Mouse (Mus musculus): ENCODE measurements around the gene Rab42. TPM values are rescaled to one million over a fixed set of nuclear protein-coding genes. Genes with fewer than 3 reads are reported as not detected.
"Not testable (repeated sequence)": the region's sequence is repeated elsewhere in the genome, so short reads cannot be mapped to it uniquely, and the experiment has no call there.

Gene Rab42
- polyA plus RNA-seq, 1 experiment from 2014 or later = 0.23 TPM

GRCm38 (mm10) chr4:132309849-132310472 lies 6.8 kb upstream of the Rab42 start:
- Histone ChIP-seq H3K4me3 (peak overlapping the region; percentile 73), H3K27ac (peak overlapping the region; percentile 85), H3K4me2 (peak overlapping the region; percentile 93), H3K27me3 (no peaks in the 10 kb centered on the region), H3K9ac (peak overlapping the region; percentile 90), H3K36me3 (ENCODE audit: poor library complexity, severe bottlenecking) (peaks cover 52% of the 10 kb centered on the region), H3K9me3 (replicated peaks) (no peaks in the 10 kb centered on the region), H3K4me1 (peaks cover 17% of the 10 kb centered on the region)
- 27% methylated on average over 10 of the region's 10 CpGs for WGBS
- ATAC-seq = no peak

- H3K4me2 ChIP-seq = peak overlapping the region; percentile 93
- 1% methylated on average over 15 of the region's 15 CpGs for WGBS
These were observed 6.1 kb upstream of the Rab42 start for GRCm38 (mm10) chr4:132309140-132309848.

GRCm38 (mm10) chr4:132308437-132309139 lies 5.4 kb upstream of the Rab42 start:
- Histone ChIP-seq H3K36me3 (ENCODE audit: poor library complexity, severe bottlenecking) (peaks cover 41% of the 10 kb centered on the region), H3K27me3 (no peaks in the 10 kb centered on the region)
- ATAC-seq = peak; percentile 96

More at GRCm38 (mm10) chr4:132309140-132309848, 6.1 kb upstream of the Rab42 start:
- H3K9me3 ChIP-seq (replicated peaks) = no peaks in the 10 kb centered on the region
- H3K27me3 ChIP-seq = no peaks in the 10 kb centered on the region
- peak overlapping the region; percentile 90 for H3K9ac ChIP-seq
- H3K4me1 ChIP-seq = peaks cover 17% of the 10 kb centered on the region
- H3K36me3 ChIP-seq (ENCODE audit: poor library complexity, severe bottlenecking) = peaks cover 48% of the 10 kb centered on the region
- peak overlapping the region; percentile 73 for H3K4me3 ChIP-seq
- ATAC-seq = no peak
- H3K27ac ChIP-seq = peak overlapping the region; percentile 85

GRCm38 (mm10) chr4:132306004-132306403 lies 2.8 kb upstream of the Rab42 start:
- Histone ChIP-seq H3K27me3 (no peaks in the 10 kb centered on the region), H3K27ac (no peak overlapping the region), H3K4me3 (no peak overlapping the region), H3K9me3 (replicated peaks) (no peaks in the 10 kb centered on the region), H3K9ac (no peak overlapping the region), H3K4me2 (no peak overlapping the region), H3K36me3 (ENCODE audit: poor library complexity, severe bottlenecking) (peaks cover 15% of the 10 kb centered on the region), H3K4me1 (peaks cover 23% of the 10 kb centered on the region)
- no peak for ATAC-seq
- 70% methylated on average over 6 of the region's 6 CpGs for WGBS

More at GRCm38 (mm10) chr4:132308437-132309139, 5.4 kb upstream of the Rab42 start:
- under 1% methylated on average over 41 of the region's 41 CpGs for WGBS
- no peaks in the 10 kb centered on the region for H3K9me3 ChIP-seq (replicated peaks)
- peak overlapping the region; percentile 90 for H3K9ac ChIP-seq
- H3K4me1 ChIP-seq = peaks cover 17% of the 10 kb centered on the region
- peak overlapping the region; percentile 93 for H3K4me2 ChIP-seq
- H3K27ac ChIP-seq = peak overlapping the region; percentile 85
- H3K4me3 ChIP-seq = peak overlapping the region; percentile 73

GRCm38 (mm10) chr4:132305276-132305675 lies 2.1 kb upstream of the Rab42 start:
- Histone ChIP-seq H3K9me3 (replicated peaks) (no peaks in the 10 kb centered on the region), H3K36me3 (ENCODE audit: poor library complexity, severe bottlenecking) (peaks cover 7% of the 10 kb centered on the region), H3K4me2 (no peak overlapping the region), H3K4me3 (no peak overlapping the region), H3K4me1 (peaks cover 18% of the 10 kb centered on the region), H3K9ac (no peak overlapping the region), H3K27me3 (no peaks in the 10 kb centered on the region), H3K27ac (no peak overlapping the region)
- 87% methylated on average over 8 of the region's 8 CpGs for WGBS
- ATAC-seq = no peak

- Histone ChIP-seq H3K4me2 (peak overlapping the region; percentile 68), H3K4me3 (peak overlapping the region; percentile 42)
- not testable (repeated sequence) for H3K4me1 ChIP-seq; H3K9me3 ChIP-seq (replicated peaks); H3K36me3 ChIP-seq (ENCODE audit: poor library complexity, severe bottlenecking); ATAC-seq; H3K27ac ChIP-seq; H3K9ac ChIP-seq; H3K27me3 ChIP-seq
- 45% methylated on average over 6 of the region's 6 CpGs for WGBS
These were observed 299 bp upstream of the Rab42 start for GRCm38 (mm10) chr4:132303484-132303883.

GRCm38 (mm10) chr4:132301965-132302938 lies 933 bp downstream of the Rab42 start:
- Histone ChIP-seq H3K27ac (no peak overlapping the region), H3K4me3 (peak overlapping the region; percentile 42), H3K4me2 (peak overlapping the region; percentile 68), H3K9ac (peak overlapping the region; percentile 57), H3K4me1 (peaks cover 6% of the 10 kb centered on the region), H3K9me3 (replicated peaks) (no peaks in the 10 kb centered on the region), H3K36me3 (ENCODE audit: poor library complexity, severe bottlenecking) (no peaks in the 10 kb centered on the region), H3K27me3 (no peaks in the 10 kb centered on the region)
- 66% methylated on average over 16 of the region's 16 CpGs for WGBS
- ATAC-seq = no peak

GRCm38 (mm10) chr4:132301486-132301885 lies 1.7 kb downstream of the Rab42 start:
- Histone ChIP-seq H3K4me3 (no peak overlapping the region), H3K4me2 (no peak overlapping the region), H3K27me3 (no peaks in the 10 kb centered on the region), H3K4me1 (peaks cover 6% of the 10 kb centered on the region), H3K9ac (no peak overlapping the region), H3K36me3 (ENCODE audit: poor library complexity, severe bottlenecking) (no peaks in the 10 kb centered on the region), H3K9me3 (replicated peaks) (no peaks in the 10 kb centered on the region), H3K27ac (no peak overlapping the region)
- no peak for ATAC-seq
- WGBS = 89% methylated on average over 6 of the region's 6 CpGs

- H3K36me3 ChIP-seq (ENCODE audit: poor library complexity, severe bottlenecking) = peaks cover 2% of the 10 kb centered on the region; the same call in 1 of the 2 replicates
- ATAC-seq = no peak
These were observed 3.3 kb downstream of the Rab42 start for GRCm38 (mm10) chr4:132299849-132300248.

GRCm38 (mm10) chr4:132295696-132296390 lies 7.3 kb downstream of the Rab42 start:
- 48% methylated on average over 8 of the region's 8 CpGs for WGBS
- no peak overlapping the region for H3K9ac ChIP-seq

More at GRCm38 (mm10) chr4:132299849-132300248, 3.3 kb downstream of the Rab42 start:
- Histone ChIP-seq H3K27me3 (no peaks in the 10 kb centered on the region), H3K9me3 (replicated peaks) (no peaks in the 10 kb centered on the region), H3K4me3 (no peak overlapping the region), H3K9ac (no peak overlapping the region), H3K27ac (no peak overlapping the region), H3K4me2 (no peak overlapping the region), H3K4me1 (peaks cover 6% of the 10 kb centered on the region)
- WGBS = 79% methylated on average over 1 of the region's 1 CpGs

More at GRCm38 (mm10) chr4:132295696-132296390, 7.3 kb downstream of the Rab42 start:
- Histone ChIP-seq H3K27ac (no peak overlapping the region), H3K36me3 (ENCODE audit: poor library complexity, severe bottlenecking) (peaks cover 37% of the 10 kb centered on the region), H3K9me3 (replicated peaks) (no peaks in the 10 kb centered on the region; the same call in 1 of the 2 replicates), H3K4me1 (no peaks in the 10 kb centered on the region), H3K4me2 (no peak overlapping the region), H3K27me3 (no peaks in the 10 kb centered on the region), H3K4me3 (no peak overlapping the region)
- ATAC-seq = no peak

All from forebrain, embryonic 13.5 days (tissue).